Mouse (Mus musculus) erythroblast, embryonic 14.5 days (primary cell): ENCODE data around the gene Tsc22d1.

ENCODE experiments used
- GATA1 ChIP-seq: IDR thresholded peaks from 2 replicates; pipeline ENCODE4 v1.6.1; 2012; ENCODE audit warnings: low read length, inconsistent platforms, mixed read lengths
- TAL1 ChIP-seq: IDR thresholded peaks from 3 replicates; pipeline ENCODE4 v1.6.1; 2012; ENCODE audit warnings: low read length, inconsistent platforms, mixed read lengths

- TF ChIP-seq TAL1 (no peak), GATA1 (no peak)
These were observed 90.3 kb downstream of the Tsc22d1 start for GRCm38 (mm10) chr14:76505101-76505438.
